Mouse (Mus musculus): ENCODE data around the gene Camk2g.

DNA sequence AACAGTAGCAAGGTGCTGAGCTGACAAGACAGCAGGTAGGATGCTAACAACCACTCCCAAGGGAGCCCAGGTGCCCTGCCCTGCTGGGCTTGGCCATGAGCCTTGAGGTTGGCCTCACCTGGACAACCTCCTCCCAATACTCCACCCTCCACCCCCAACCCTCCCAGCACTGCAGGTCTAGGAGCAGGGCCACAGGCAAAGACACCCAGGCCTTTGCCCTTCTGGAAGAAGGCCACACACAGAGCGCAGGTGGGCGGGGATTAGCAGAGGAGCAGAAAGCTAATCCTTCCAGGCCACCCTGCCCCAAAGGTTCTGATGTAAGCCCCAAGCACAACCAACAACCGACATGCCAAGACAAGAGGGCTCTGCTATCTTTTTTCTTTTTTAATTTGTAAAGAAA, 20.5 kb downstream of the Camk2g start:
- no peak for TF ChIP-seq CTCF (IDR thresholded peaks at IDR 0.05; ENCODE audit: borderline replicate concordance, control insufficient read depth, extremely low read depth, insufficient read depth, low read length, poor library complexity)
- no peak for TF ChIP-seq POLR2A (IDR thresholded peaks at IDR 0.05; ENCODE audit: control insufficient read depth, extremely low read depth, insufficient read depth, low read length, poor library complexity)

All from thymus, adult 2 months (tissue).